Mouse (Mus musculus) liver, embryonic 14.5 days (tissue): ENCODE measurements around the gene Nedd1. TPM values are rescaled to one million over a fixed set of nuclear protein-coding genes. Genes with fewer than 3 reads are reported as not detected.

ENCODE experiments used
- ATAC-seq: fragments of 200-750 bp; cut with Nextera tagmentation; 2 replicates; pipeline ENCODE4 v1.8.0; 2017; ENCODE audit warnings: moderate number of reproducible peaks, mild to moderate bottlenecking, moderate library complexity; ENCODE audit not compliant: insufficient read depth
- DNase-seq, 3 experiments: peaks; one replicate each; pipeline ENCODE4 v3.0.0-alpha.2; 2012 to 2013; ENCODE audit warnings: low read depth in 3 of 3, low spot score in 3 of 3
- H3K27ac ChIP-seq: fragments of 300-500 bp; sonication (generic); 2 replicates; pipeline ENCODE4 v1.5.1; 2014; ENCODE audit warnings: moderate library complexity, mild to moderate bottlenecking, control low read depth, inconsistent platforms
- H3K27me3 ChIP-seq: fragments of 300-500 bp; sonication (generic); 2 replicates; pipeline ENCODE4 v1.6.1; 2014; ENCODE audit warnings: mild to moderate bottlenecking, low read length, moderate library complexity; ENCODE audit not compliant: control insufficient read depth, insufficient read depth
- H3K36me3 ChIP-seq: fragments of 300-500 bp; sonication (generic); replicated peaks from 2 replicates; pipeline ENCODE4 v1.6.1; 2014; ENCODE audit warnings: low read depth; ENCODE audit not compliant: control insufficient read depth, insufficient read depth
- H3K4me1 ChIP-seq, 2 experiments: fragments of 200-500 bp in 1 of 2; fragments of 300-500 bp in 1 of 2; sonication (generic) in 1 of 2; replicated peaks; 2 replicates each; pipeline ENCODE4 v1.6.1; 2012 to 2014; ENCODE audit warnings: antibody characterized with exemption in 1 of 2, inconsistent platforms in 1 of 2, low read length in 1 of 2; ENCODE audit not compliant: control insufficient read depth in 2 of 2, insufficient read depth in 2 of 2
- H3K4me2 ChIP-seq: fragments of 300-500 bp; sonication (generic); 2 replicates; pipeline ENCODE4 v1.6.1; 2014; ENCODE audit warnings: low read depth, mild to moderate bottlenecking, control low read depth, moderate library complexity
- H3K4me3 ChIP-seq, 2 experiments: fragments of 200-500 bp in 1 of 2; fragments of 300-500 bp in 1 of 2; sonication (generic) in 1 of 2; 2 replicates each; pipeline ENCODE4 v1.5.1; 2012 to 2014; ENCODE audit warnings: low read depth in 2 of 2, low read length in 2 of 2, mild to moderate bottlenecking in 2 of 2, control low read depth in 1 of 2, inconsistent platforms in 1 of 2, moderate library complexity in 1 of 2; ENCODE audit not compliant: insufficient read depth in 1 of 2
- H3K9ac ChIP-seq: fragments of 300-500 bp; sonication (generic); replicated peaks from 2 replicates; pipeline ENCODE4 v1.6.1; 2014; ENCODE audit warnings: mild to moderate bottlenecking, control low read depth, moderate library complexity
- H3K9me3 ChIP-seq: fragments of 300-500 bp; sonication (generic); 2 replicates; pipeline ENCODE4 v1.6.1; 2016; ENCODE audit warnings: low read length, mixed read lengths; ENCODE audit not compliant: control insufficient read depth
- CTCF ChIP-seq: IDR thresholded peaks from 2 replicates; pipeline ENCODE4 v1.5.1; 2016; ENCODE audit warnings: antibody characterized with exemption, low read depth, control low read depth
- EP300 ChIP-seq: IDR thresholded peaks from 2 replicates; pipeline ENCODE4 v1.6.1; 2016; ENCODE audit warnings: antibody characterized with exemption, low read depth
- WGBS: fragments of 180-500 bp; shearing (Covaris S2); extraction: QIAGEN DNeasy Blood & Tissue Kit; methylation state at CpG from one replicate; pipeline ENCODE4 v1.1.7; 2014; ENCODE audit not compliant: insufficient replicate concordance; 5-methylcytosine and 5-hydroxymethylcytosine counted together
- polyA plus RNA-seq, 2 experiments: library from polyadenylated mRNA; depleted of rRNA in 1 of 2; stranded (reverse) in 1 of 2; unstranded in 1 of 2; fragments of >200 nt; fragmentation: Nextera tagmentation in 1 of 2; extraction: Ambion mirVana in 1 of 2; gene quantifications; 2 replicates each; pipeline versions ENCODE4 v1.2.1 to v1.2.3; 2012 to 2014

Nedd1 gene
- polyA plus RNA-seq, 2 experiments: 9.3 to 26.9 TPM

- TF ChIP-seq EP300 (no peak), CTCF (no peak)
- no peak overlapping the region for H3K27ac ChIP-seq
- H3K4me2 ChIP-seq: no peak overlapping the region
- H3K4me3 ChIP-seq: no peak overlapping the region
- H3K36me3 ChIP-seq: peaks cover 16% of the 10 kb centered on the region
- H3K4me1 ChIP-seq: no peaks in the 10 kb centered on the region
- H3K9me3 ChIP-seq: no peaks in the 10 kb centered on the region
- H3K27me3 ChIP-seq: no peaks in the 10 kb centered on the region
- 85% methylated on average over 6 of the region's 6 CpGs for WGBS
- ATAC-seq (no peak), DNase-seq (no peak)
- H3K9ac ChIP-seq: no peak overlapping the region
These were observed 23.2 kb downstream of the Nedd1 start for GRCm38 (mm10) chr10:92699032-92699431.

DNA sequence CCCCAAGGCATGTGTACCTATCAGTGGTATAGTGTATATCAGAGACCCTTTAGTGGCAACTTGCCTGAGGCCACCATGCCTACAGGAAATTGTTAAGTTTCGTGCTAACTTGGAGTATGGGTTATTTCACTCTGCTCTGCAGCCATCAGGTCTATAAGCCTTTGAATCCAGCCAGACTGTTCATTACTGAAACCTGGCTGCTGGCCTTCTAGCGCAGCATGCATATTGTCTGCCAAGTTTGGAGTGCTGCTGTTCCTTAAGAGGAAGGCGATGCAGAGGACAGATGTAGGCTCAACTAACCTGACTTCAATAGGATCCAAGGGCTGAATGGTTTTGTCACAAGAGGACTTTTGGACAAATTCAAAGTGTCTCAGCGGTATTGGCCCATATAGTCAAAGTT lies 47.2 kb downstream of the Nedd1 start:
- TF ChIP-seq EP300 (no peak), CTCF (no peak)
- Histone ChIP-seq H3K9ac (no peak overlapping the region), H3K27ac (no peak overlapping the region), H3K36me3 (no peaks in the 10 kb centered on the region), H3K27me3 (no peaks in the 10 kb centered on the region), H3K9me3 (no peaks in the 10 kb centered on the region), H3K4me3 (no peak overlapping the region), H3K4me1 (no peaks in the 10 kb centered on the region), H3K4me2 (no peak overlapping the region)
- DNase-seq: no peak
- 69% methylated on average over 4 of the region's 4 CpGs for WGBS
- ATAC-seq: no peak

- Histone ChIP-seq H3K9ac (no peak overlapping the region), H3K4me2 (no peak overlapping the region), H3K4me1 (no peaks in the 10 kb centered on the region), H3K9me3 (no peaks in the 10 kb centered on the region), H3K27me3 (no peaks in the 10 kb centered on the region), H3K27ac (no peak overlapping the region), H3K36me3 (no peaks in the 10 kb centered on the region), H3K4me3 (no peak overlapping the region)
- TF ChIP-seq EP300: no peak
- no peak for TF ChIP-seq CTCF
- WGBS: 80% methylated on average over 4 of the region's 4 CpGs
- ATAC-seq (no peak), DNase-seq (no peak)
These were observed 50.3 kb downstream of the Nedd1 start for GRCm38 (mm10) chr10:92671906-92672305.

- TF ChIP-seq CTCF (no peak), EP300 (no peak)
These were observed 56.9 kb downstream of the Nedd1 start for GRCm38 (mm10) chr10:92665287-92665686.

GRCm38 (mm10) chr10:92653266-92653665 lies 69.0 kb downstream of the Nedd1 start:
- H3K9me3 ChIP-seq: no peaks in the 10 kb centered on the region
- H3K4me2 ChIP-seq: no peak overlapping the region
- no peak overlapping the region for H3K27ac ChIP-seq
- H3K4me1 ChIP-seq: no peaks in the 10 kb centered on the region
- H3K4me3 ChIP-seq: no peak overlapping the region
- H3K27me3 ChIP-seq: no peaks in the 10 kb centered on the region
- no peak overlapping the region for H3K9ac ChIP-seq
- ATAC-seq (no peak), DNase-seq (no peak)
- 72% methylated on average over 4 of the region's 4 CpGs for WGBS
- no peaks in the 10 kb centered on the region for H3K36me3 ChIP-seq
- no peak for TF ChIP-seq CTCF
- TF ChIP-seq EP300: no peak

More at GRCm38 (mm10) chr10:92665287-92665686, 56.9 kb downstream of the Nedd1 start:
- WGBS: 30% methylated on average over 5 of the region's 5 CpGs
- ATAC-seq (no peak), DNase-seq (no peak)
- Histone ChIP-seq H3K4me1 (no peaks in the 10 kb centered on the region), H3K36me3 (no peaks in the 10 kb centered on the region), H3K9ac (no peak overlapping the region), H3K27ac (no peak overlapping the region), H3K9me3 (no peaks in the 10 kb centered on the region), H3K4me3 (no peak overlapping the region), H3K27me3 (no peaks in the 10 kb centered on the region), H3K4me2 (no peak overlapping the region)
